Mouse (Mus musculus) lung, postnatal 10 days (tissue): ENCODE data around the gene Nrbp1.
"Not testable (repeated sequence)": the region's sequence is repeated elsewhere in the genome, so short reads cannot be mapped to it uniquely, and the experiment has no call there.

Experiments
- DNase-seq: peaks from one replicate; pipeline ENCODE4 v3.0.0; 2021

Gene Nrbp1

DNA sequence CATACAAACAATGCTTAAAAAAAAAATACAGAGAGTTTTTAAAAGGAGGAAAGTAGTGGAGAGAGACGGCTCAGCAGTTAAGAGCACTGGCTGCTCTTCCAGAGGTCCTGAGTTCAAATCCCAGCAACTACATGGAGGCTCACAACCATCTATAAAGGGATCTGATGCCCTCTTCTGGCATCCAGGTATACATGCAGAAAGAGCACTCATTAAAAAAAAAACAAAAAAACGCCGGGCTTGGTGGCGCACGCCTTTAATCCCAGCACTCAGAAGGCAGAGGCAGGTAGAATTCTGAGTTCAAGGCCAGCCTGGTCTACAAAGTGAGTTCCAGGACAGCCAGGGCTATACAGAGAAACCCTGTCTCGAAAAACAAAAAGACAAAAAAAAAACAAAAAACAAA is 24.1 kb upstream of the Nrbp1 start:
- DNase-seq, result not testable (repeated sequence)

DNA sequence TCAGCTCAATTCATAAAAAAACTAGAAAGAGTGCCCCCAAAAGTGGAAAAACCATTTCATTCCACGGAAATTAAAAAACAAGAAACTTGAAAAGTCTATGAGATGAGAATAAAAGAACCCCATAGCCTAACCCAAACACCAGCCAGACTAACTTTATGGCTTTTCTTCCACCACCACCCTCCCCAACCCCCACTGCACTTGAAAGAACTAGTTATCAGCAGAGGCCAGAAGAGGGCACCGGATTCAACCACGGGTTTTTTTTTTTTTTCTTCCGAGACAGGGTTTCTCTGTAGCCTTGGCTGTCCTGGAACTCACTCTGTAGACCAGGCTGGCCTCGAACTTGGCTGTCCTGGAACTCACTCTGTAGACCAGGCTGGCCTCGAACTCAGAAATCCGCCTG is 22.4 kb upstream of the Nrbp1 start:
- DNase-seq, result no peak

DNA sequence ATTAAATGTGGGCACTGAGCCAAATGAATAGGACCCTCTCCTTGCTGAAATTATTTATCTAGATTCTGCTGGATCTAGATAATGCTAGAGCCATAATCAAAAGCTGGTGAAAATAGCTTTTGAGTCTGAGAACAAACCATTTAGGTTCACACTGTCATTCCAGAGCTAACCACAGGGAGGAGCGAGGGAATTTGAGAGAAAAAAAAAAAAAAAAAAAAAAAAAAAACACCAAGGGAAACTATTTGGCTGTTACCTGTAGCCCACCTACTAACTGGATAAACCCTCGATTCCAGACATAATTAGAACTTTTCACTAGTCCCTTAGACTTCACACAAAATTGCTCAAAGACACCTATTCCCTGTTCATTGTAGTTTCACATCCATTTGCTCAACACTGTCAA is 21.6 kb upstream of the Nrbp1 start:
- DNase-seq, result peak; percentile 52

DNA sequence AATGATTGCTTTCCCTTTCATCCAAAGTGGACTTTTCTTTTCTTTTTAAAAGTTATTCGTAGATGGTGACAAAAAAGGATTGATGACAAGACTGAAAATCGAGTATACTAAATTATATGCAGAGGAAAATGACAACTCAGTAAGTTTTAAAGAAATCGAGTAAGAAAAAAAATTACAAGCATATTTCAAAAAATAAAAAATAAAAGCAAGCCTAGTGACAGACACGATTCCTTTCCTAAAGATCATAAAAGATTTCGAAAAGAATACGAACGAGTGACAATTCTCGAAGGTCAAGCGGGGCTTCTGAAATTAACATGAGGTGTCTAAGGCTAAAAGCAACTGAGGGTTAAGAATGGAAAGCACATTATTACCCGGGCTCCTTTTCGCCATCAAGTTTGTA is 21.2 kb upstream of the Nrbp1 start:
- no peak for DNase-seq

DNA sequence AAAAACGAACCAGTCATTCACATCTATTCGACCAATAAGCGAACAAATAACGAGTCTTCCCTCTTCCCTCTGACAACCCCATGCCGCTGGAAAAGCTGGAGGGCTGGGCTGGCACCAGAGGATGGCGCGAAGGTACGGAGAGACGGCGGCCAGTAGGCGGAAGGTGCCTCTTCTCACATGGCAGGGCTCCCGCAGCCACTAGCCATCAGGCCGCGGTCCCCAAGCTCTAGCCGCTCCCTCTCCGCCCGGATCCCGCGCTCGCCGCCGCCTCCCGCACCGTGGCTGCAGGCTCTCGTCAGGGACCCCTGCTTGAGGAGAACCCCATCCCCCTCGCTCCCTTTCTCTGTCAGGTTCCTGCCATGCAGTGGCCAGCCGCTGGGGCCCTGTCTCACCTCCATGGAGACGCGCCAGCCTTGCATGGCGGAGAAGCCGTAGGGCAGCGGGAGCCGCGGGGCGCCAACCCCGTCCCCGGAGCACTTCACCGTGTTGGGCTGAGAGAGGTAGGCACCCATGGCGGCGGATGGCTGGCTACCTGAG is 20.7 kb upstream of the Nrbp1 start:
- peak; percentile 58 for DNase-seq

DNA sequence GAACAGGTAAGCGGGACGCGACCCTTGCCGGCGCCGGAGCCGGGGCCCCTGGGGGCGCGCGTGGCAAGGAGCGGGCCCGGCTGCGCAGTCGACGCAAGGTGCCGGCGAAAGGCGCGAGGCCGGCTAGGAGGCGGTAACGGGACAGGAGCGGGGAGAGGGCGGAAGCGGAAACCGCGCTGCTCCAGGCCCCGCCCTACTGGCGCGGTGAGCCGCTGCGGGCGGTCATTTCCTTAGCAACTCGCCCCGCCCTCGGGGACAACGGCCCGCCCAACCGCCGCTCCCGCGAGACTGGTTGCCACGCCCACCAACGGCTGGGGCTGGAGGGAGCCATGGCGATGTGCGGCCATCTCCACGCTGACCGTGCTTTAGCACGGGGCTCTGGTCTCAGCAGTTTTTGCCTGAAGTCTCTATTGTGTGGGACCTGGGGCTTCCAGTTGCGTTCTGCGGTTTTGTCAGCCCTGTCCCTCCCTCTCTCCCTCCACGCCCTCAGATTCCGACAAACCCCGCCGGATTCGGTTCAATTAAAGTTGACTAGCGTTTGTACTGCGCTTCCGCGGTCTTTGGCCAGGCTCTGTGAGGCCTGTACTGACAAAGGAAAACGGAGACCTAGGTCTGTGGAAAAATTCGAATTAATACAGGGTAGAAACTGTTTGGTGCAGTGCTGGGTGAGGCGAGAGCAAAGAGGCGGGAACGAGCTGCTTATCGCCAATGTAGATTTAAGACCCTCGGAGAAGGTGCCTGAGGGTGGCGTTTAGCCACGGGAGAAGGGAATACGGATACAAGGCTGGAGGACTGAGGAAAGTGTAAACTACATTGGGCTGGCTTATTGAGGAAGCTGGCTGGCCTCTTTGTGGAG is 20.0 kb upstream of the Nrbp1 start, which contains the start of gene Ppm1g:
Ppm1g (minus strand) TSS at position 240 of the 856 bp plus-strand sequence.
- peak; percentile 98 for DNase-seq

DNA sequence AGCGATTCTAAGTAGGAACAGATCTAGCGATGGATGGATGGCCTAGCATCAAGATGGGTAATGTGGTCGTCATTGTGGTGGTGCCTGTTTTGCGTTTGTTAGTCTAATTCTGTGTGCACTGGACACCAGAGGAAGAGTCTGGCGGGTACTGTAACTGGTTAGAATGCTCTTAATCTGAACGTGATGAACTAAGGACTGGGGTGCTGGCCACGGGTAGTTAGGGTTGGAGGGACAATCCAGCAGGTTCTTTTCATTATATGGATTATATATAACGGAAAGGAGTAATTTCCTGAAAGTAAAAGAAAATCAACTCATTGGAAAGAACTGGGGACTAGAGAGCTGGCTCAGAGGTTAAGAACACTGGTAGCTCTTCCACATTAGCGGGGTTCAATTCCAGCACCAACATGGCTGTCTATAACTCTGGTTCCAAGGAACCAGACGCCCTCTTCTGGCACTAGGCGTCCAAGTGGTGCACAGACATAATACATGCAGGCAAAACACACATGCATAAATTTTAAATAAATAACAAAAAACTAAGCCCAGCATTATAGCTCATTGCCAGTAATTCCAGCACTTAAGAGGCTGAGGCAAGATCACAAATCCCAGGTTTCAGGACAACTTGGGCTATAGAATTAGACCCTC is 19.2 kb upstream of the Nrbp1 start:
- DNase-seq, result peak; percentile 61

DNA sequence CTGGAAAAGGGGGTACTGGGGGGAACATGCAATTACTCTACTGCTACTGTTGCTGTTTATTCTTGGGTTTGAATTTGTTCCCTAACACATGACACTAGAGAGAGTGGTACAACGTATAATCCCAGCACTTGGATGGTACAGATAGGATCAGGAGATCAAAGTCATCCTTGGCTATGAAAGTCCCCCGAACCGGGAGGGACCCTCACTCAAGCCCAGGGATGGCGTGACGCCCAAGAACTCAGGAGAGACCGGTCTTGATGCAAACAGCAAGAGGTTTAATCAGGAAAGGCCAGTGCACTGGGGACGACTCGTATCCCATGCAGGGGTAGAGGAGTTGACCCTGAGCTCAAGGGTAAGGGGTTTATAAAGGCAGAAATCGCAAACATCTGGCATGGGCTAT is 18.0 kb upstream of the Nrbp1 start:
- no peak for DNase-seq

DNA sequence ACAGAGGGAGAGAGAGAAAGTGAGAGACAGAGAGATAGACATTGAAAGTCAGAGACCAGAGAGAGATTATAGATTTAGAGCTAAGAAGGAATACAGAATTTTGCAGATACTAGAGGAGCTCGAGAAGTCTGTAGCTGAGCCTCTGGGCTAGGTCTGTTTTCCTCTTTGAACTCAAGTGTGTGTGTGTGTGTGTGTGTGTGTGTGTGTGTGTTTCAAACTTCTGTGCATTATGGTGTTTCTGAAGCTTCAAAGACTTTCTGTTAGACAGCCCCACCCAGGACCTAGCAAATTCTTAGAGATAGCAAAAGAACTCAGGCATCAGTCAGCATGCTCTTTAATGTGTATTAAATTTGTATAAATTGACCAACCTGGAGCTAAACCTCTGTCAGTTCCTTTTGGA is 14.0 kb upstream of the Nrbp1 start:
- no peak for DNase-seq

DNA sequence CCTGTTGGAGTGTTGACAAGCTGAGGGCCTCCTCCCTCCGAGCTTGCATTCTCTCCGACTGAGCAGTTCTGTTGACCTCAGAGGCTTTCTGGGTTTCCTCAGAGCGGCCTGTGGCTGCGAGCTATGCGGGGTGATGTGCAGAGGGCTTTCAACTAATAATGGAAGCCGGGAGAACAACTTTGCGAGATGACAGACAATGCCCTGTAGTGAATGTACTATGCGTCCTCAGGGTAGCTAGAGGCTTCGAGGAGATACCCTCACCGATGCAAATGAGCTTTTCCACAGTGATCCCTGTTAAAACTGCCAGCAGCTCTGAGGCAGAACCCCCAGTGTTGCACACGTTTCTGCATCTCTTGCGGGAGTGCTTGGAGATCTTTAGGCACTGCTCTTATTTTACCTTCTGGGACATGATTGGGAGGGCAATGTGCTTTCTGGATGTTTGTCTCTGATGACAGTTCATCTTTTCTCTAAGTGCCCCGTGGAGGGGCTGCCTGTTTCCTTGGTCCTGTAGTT is 914 bp downstream of the Nrbp1 start:
- DNase-seq, result no peak

DNA sequence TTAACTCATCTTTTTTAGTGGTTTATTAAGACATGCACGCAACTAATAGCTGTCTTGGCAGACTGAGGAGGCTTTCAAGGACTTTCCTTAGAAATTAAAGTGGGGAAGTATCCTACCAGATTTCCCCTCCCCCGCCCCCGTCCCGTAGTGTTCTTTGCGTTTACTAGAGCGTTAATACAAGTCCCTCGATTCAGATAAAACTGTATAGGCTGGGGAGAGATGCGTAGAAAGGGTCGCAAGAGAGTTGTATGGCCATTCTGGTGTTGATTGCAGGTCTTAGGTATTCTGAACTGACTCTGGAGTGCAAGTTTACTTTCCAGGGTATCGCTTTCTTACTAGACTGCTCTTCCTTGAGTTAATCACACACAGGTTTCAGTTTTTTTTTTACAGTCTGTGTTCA is 1.5 kb downstream of the Nrbp1 start:
- no peak for DNase-seq

DNA sequence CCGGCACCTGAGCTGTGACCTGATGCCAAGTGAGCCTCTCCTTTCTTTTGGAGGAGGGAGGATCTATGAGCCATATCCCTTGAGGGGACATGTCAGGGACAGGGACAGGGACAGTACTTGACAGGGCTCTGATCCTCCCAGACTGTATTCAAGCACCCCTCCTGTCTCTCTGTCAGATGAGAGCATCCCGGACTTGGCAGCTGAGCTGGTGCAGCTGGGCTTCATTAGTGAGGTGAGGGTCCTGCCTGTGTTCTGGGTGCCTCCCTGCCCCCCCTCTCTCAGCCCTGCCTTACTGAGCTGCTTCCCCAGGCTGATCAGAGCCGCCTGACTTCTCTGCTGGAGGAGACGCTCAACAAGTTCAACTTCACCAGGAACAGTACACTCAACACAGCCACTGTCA is 10.1 kb downstream of the Nrbp1 start:
- DNase-seq, result no peak

DNA sequence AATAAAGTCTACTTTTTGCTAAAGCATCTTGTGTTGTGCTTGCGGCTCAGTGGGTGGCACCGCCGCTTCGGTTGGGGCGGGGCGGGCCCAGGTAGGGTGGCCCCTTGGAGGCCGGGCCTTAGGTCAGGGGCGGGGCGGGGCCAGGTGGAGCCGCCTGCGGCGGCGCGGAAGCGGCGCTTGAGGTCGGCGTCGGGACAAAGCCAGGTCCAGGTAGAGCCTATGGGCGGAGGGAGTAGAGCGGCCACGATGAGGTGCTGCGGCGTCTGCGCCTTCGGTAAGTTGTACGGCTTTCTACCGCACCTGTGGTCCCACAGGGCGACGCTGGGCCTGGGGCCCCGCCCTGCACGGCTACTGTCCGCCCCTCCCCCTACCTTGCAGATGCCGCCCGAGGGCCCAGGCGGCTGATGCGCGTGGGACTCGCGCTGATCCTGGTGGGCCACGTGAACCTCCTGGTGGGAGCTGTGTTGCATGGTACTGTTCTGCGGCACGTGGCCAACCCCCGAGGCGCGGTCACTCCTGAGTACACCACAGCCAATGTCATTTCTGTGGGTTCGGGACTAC is 11.0 kb downstream of the Nrbp1 start, which contains the start of gene Krtcap3:
Krtcap3 (plus strand) TSS at position 151 of the 561 bp plus-strand sequence.
- peak; percentile 73 for DNase-seq

DNA sequence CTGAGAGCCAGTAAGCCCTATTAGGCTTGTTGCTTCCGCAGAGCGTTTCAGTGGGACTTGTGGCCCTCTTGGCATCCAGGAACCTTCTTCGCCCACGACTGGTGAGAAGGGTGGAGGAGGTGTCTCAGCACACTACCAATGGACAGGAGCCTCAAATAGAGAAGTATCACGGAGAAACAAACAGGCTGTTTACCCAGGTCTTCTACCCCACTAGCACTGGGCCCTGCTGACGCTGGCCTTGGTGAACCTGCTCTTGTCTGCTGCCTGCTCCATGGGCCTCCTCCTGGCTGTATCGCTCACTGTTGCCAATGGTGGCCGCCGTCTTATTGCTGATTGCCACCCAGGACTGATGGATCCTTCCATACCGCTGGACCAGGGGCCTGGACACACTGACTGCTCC is 11.5 kb downstream of the Nrbp1 start:
- no peak for DNase-seq

DNA sequence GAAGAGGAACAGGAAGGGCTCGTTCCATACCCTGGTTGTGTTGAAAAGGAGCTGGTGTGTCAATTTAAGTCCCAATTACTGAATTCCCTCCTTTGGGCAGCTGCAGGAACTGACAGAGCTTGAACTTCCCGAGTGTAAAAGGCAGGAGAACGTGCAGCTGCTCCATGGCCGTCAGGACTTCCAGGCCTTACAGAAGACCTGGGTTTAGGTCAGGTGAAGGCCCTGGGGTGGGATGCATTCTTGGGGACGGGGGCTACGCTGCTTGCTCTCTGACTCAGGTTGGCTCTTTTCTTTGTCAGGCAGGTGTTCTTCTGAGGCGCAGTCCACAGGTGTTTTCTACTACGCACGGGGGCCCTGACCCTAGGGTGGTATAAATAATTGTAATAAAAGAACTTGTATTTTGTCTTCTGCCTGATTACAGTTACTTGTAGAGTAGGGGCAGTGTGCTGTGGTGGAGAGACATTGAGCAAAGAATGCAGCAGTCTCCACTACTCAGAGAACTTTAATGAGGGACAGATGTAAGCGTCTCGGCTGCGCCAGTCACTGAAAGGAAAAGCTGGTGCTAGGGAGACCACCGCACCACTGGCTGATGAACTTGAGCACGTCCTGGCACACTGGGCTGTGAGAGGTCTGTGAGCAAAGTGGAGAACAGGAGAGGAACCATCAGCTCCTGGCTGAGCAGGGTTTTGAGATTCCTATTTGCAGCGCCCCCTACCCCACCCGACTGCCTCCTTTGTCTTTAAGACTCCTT is 12.3 kb downstream of the Nrbp1 start:
- no peak for DNase-seq

DNA sequence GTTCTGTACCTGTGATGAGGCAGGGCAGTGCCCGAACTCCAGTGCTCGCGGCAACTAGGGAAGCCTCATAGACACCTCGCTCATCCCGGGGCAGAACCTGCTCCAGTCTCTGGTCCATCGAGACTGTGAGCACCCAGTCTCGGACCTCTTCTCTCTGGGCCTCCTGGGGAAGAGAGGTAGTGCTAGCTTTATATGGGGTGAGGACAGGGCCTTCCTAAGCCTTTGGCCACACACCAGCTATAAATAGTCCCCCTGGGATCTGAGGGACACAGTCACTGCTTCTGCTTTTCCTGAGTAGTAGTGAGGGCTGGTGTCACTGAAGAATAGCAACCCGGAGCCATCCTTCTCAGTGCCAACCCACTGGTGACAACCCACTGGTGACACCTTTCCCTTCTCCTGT is 13.1 kb downstream of the Nrbp1 start:
- no peak for DNase-seq

DNA sequence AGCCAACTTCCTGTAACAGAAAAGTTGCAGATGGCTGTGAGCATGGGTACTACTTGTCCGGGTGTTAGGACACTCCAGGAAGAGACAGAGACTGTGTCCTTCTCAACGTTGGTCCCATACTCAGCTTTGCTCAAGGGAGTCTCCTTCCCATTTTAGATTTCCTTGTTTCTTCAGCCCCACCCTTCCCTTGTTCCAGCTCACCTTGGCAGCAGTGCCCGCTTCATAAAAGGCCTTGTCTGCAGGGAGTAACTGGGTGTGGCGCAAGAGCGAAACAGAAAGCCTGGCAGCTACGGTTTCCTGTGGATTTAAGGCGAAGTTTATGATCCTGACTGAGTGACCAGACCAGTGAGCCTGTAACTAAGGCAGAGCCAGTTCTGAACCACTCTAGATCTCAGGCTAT is 13.8 kb downstream of the Nrbp1 start:
- peak; percentile 78 for DNase-seq

DNA sequence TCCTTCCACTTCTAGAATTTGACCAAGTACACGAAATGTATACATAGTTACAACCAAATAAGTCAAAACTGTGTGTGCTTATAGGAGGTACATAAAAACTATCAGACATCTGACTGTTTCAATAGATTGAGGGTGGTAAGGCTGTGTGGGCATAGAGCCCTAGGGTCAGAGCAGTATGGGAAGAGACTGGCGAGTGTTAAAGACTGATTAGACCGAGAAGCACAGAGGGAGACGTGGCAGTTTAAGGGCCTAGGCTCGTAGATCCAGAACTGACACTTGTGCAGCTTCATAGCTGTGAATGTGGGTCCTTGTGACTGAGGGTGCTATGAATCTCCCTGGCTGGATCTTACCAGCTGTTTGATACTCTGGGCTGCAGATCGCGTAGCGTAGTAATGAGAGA is 14.2 kb downstream of the Nrbp1 start:
- DNase-seq, result no peak

DNA sequence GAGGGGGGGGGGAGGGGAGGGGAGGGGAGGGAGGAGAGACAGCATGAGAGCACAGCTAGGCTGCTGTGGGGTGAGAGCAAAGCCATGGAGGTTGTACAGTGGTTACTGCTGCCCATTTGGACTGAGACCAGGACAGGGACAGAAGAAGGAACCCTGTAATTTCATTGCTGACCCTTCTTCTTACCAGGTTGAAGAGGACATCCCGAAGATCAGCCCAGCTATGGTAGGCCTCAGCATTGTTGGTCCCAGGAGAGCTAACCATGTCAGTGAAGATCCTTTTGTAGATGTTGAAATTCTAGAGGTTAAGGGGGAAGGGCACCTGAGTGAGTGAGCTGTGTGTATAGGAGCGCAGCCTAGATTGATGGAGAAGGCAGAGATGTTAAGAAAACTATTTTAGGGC is 14.7 kb downstream of the Nrbp1 start:
- DNase-seq, result no peak

DNA sequence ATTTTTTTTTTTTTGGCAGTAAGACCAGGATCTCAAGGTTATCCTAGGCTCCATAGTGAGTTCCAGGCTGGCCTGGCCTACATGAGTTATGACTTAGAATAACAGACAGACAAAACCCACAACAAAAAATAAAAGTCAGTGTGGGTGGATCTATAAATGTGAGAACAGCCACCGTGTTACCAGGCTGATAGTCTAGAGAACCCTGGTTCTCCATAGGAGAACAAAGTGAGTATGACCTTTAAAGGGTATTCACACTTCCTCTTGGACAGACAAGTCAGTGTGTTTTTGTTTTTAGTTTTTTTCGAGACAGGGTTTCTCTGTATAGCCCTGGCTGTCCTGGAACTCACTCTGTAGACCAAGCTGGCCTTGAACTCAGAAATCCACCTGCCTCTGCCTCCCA is 15.3 kb downstream of the Nrbp1 start:
- DNase-seq, result no peak

DNA sequence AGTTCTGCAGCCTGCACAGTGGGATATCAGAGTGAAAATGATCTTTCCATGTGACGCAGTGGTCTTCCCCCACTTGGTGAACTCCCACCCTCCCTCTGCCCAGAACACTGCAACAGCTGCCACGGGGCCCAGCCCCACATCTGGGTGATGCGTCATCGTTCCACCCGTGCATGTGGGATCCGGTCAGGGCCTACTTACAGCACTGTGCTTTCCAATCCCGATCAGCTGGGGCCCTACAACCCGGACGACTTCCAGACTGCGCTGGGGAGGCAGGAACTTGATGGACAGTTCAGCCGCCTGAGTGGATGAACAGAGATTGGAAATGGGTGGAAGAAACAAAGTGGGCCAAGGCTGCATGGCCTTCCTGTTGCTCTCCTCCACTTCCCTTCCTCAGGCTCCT is 17.0 kb downstream of the Nrbp1 start:
- DNase-seq, result no peak

DNA sequence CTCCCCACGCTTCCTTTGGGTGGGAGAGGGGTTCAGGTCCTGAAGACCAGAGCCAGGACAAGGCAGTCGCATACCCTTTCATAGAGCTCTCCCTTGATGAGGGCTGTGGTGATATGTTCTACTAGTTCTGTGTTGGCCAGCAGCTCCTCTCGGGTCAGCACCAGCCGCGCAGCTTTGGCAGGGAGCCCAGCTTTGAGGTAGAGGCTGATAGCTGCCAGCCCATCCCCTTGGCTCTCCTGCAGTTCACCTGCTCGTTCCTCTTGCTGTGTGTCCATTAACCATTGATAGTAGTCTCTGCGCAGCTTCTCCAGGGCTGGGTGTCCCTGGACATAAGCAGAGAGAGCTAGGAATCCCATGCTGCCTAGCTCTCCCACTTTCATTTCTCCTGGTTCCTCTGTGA is 25.4 kb downstream of the Nrbp1 start:
- no peak for DNase-seq

DNA sequence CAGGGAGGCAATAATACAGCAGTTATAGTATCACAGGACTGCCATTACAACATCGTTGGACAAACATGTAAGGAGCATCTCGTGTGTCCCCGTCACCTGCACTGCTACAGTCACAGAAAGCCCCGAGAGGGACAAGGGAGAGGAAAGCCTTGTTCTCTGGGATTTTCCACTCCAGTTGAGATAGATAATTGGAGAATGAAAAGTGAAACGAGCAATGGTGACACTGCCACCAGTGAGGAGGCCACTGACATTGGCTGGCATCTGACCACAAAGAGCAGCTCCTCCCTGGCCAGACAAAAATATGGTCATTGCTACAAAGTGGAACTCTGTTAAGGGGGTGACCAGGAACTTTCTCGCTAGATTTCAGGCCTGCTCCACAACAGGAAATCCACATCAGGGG is 27.0 kb downstream of the Nrbp1 start:
- DNase-seq, result no peak
